Mouse (Mus musculus): ENCODE results near the gene Pfdn6. TPM values are rescaled to one million over a fixed set of nuclear protein-coding genes. Genes with fewer than 3 reads are reported as not detected.

Pfdn6 gene
- polyA plus RNA-seq, 1 experiment: 54.1 TPM

DNA sequence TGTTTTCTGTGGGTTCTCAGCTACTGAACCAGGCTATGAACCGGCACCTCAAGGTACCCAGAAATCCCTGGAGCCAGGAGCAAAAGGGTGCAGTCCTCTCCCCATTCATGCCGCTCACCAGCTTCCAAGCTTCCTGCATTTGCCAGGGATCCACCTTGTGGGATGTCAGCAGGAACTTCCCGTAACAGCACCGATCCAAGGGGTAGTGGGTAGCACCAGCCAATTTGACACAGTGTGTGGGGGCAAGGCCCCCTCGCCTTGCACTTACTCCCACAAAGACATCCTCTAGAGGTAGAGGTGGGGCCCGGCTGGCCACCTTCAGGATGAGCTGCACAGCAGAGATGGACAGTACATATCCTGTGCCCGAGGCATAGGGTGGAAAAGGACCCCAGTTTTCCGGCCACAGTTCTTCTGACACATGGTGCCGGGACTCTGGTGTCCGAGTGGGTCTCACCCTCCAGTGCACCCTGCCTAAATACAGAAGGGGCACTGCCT is 10.0 kb upstream of the Pfdn6 start:
- Histone ChIP-seq H3K4me3 (ENCODE audit: insufficient read depth, low read length) (peak overlapping the region; percentile 68), H3K4me1 (ENCODE audit: control insufficient read depth, insufficient read depth, low read length) (peaks cover 32% of the 10 kb centered on the region), H3K27ac (ENCODE audit: insufficient read depth, low read depth, low read length) (no peak overlapping the region)
- TF ChIP-seq CTCF (IDR thresholded peaks at IDR 0.05; ENCODE audit: low read depth, low read length): no peak
- no peak for TF ChIP-seq POLR2A (IDR thresholded peaks at IDR 0.05; ENCODE audit: borderline replicate concordance, low read depth, low read length)

GRCm38 (mm10) chr17:33948905-33949537 is 8.9 kb upstream of the Pfdn6 start:
- H3K4me1 ChIP-seq (ENCODE audit: control insufficient read depth, insufficient read depth, low read length): peaks cover 32% of the 10 kb centered on the region
- H3K4me3 ChIP-seq (ENCODE audit: insufficient read depth, low read length): no peak overlapping the region
- no peak overlapping the region for H3K27ac ChIP-seq (ENCODE audit: insufficient read depth, low read depth, low read length)
- TF ChIP-seq CTCF (IDR thresholded peaks at IDR 0.05; ENCODE audit: low read depth, low read length): no peak
- no peak for TF ChIP-seq POLR2A (IDR thresholded peaks at IDR 0.05; ENCODE audit: borderline replicate concordance, low read depth, low read length)

GRCm38 (mm10) chr17:33948090-33948904 is 8.2 kb upstream of the Pfdn6 start:
- peaks cover 29% of the 10 kb centered on the region for H3K4me1 ChIP-seq (ENCODE audit: control insufficient read depth, insufficient read depth, low read length)
- TF ChIP-seq POLR2A (IDR thresholded peaks at IDR 0.05; ENCODE audit: borderline replicate concordance, low read depth, low read length): no peak
- TF ChIP-seq CTCF (IDR thresholded peaks at IDR 0.05; ENCODE audit: low read depth, low read length): no peak
- H3K4me3 ChIP-seq (ENCODE audit: insufficient read depth, low read length): no peak overlapping the region

GRCm38 (mm10) chr17:33947430-33948089 is 7.4 kb upstream of the Pfdn6 start:
- Histone ChIP-seq H3K27ac (ENCODE audit: insufficient read depth, low read depth, low read length) (peak overlapping the region; percentile 69), H3K4me1 (ENCODE audit: control insufficient read depth, insufficient read depth, low read length) (peaks cover 27% of the 10 kb centered on the region), H3K4me3 (ENCODE audit: insufficient read depth, low read length) (no peak overlapping the region)
- TF ChIP-seq POLR2A (IDR thresholded peaks at IDR 0.05; ENCODE audit: borderline replicate concordance, low read depth, low read length): no peak
- TF ChIP-seq CTCF (IDR thresholded peaks at IDR 0.05; ENCODE audit: low read depth, low read length): no peak

More at GRCm38 (mm10) chr17:33948090-33948904, 8.2 kb upstream of the Pfdn6 start:
- peak overlapping the region; percentile 69 for H3K27ac ChIP-seq (ENCODE audit: insufficient read depth, low read depth, low read length)

GRCm38 (mm10) chr17:33943454-33943853 is 3.3 kb upstream of the Pfdn6 start:
- Histone ChIP-seq H3K4me1 (ENCODE audit: control insufficient read depth, insufficient read depth, low read length) (peaks cover 27% of the 10 kb centered on the region), H3K4me3 (ENCODE audit: insufficient read depth, low read length) (no peak overlapping the region)
- TF ChIP-seq POLR2A (IDR thresholded peaks at IDR 0.05; ENCODE audit: borderline replicate concordance, low read depth, low read length): no peak
- TF ChIP-seq CTCF (IDR thresholded peaks at IDR 0.05; ENCODE audit: low read depth, low read length): no peak

GRCm38 (mm10) chr17:33941381-33941780 is 1.2 kb upstream of the Pfdn6 start:
- Histone ChIP-seq H3K4me3 (ENCODE audit: insufficient read depth, low read length) (peak overlapping the region; percentile 89), H3K27ac (ENCODE audit: insufficient read depth, low read depth, low read length) (no peak overlapping the region), H3K4me1 (ENCODE audit: control insufficient read depth, insufficient read depth, low read length) (peaks cover 10% of the 10 kb centered on the region)
- no peak for TF ChIP-seq POLR2A (IDR thresholded peaks at IDR 0.05; ENCODE audit: borderline replicate concordance, low read depth, low read length)
- no peak for TF ChIP-seq CTCF (IDR thresholded peaks at IDR 0.05; ENCODE audit: low read depth, low read length)

More at GRCm38 (mm10) chr17:33943454-33943853, 3.3 kb upstream of the Pfdn6 start:
- no peak overlapping the region for H3K27ac ChIP-seq (ENCODE audit: insufficient read depth, low read depth, low read length)

- peak overlapping the region; percentile 89 for H3K4me3 ChIP-seq (ENCODE audit: insufficient read depth, low read length)
- peaks cover 9% of the 10 kb centered on the region; the same call in 1 of the 2 replicates for H3K4me1 ChIP-seq (ENCODE audit: control insufficient read depth, insufficient read depth, low read length)
- TF ChIP-seq CTCF (IDR thresholded peaks at IDR 0.05; ENCODE audit: low read depth, low read length): no peak
- TF ChIP-seq POLR2A (IDR thresholded peaks at IDR 0.05; ENCODE audit: borderline replicate concordance, low read depth, low read length): no peak
- no peak overlapping the region for H3K27ac ChIP-seq (ENCODE audit: insufficient read depth, low read depth, low read length)
Observed at GRCm38 (mm10) chr17:33940981-33941380, 838 bp upstream of the Pfdn6 start.

DNA sequence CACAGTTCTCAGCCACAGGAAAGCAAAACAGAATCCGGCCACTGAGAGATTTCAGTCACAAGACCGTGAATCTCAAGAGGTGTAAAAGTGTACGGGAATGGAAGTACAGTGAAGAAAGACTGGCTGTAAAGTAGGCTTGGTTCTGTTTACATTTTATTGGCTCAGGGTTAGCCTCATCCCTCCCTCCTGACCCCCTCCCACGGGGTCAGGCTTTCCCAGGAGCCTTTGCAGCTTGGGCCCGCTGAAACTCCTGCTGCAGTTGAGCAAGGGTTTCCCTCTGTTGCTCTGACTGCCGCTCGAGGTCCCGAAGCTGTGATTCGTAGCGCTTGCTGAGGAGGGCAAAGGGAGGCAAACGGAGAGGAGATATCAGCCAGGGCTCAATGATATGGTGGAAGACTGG is 1.4 kb downstream of the Pfdn6 start:
- Histone ChIP-seq H3K4me1 (ENCODE audit: control insufficient read depth, insufficient read depth, low read length) (peaks cover 9% of the 10 kb centered on the region; the same call in 1 of the 2 replicates), H3K27ac (ENCODE audit: insufficient read depth, low read depth, low read length) (no peak overlapping the region), H3K4me3 (ENCODE audit: insufficient read depth, low read length) (peak overlapping the region; percentile 89)
- TF ChIP-seq CTCF (IDR thresholded peaks at IDR 0.05; ENCODE audit: low read depth, low read length): no peak
- TF ChIP-seq POLR2A (IDR thresholded peaks at IDR 0.05; ENCODE audit: borderline replicate concordance, low read depth, low read length): no peak

GRCm38 (mm10) chr17:33936993-33937392 is 3.1 kb downstream of the Pfdn6 start:
- no peak overlapping the region for H3K4me3 ChIP-seq (ENCODE audit: insufficient read depth, low read length)
- no peak for TF ChIP-seq POLR2A (IDR thresholded peaks at IDR 0.05; ENCODE audit: borderline replicate concordance, low read depth, low read length)
- TF ChIP-seq CTCF (IDR thresholded peaks at IDR 0.05; ENCODE audit: low read depth, low read length): no peak
- H3K4me1 ChIP-seq (ENCODE audit: control insufficient read depth, insufficient read depth, low read length): peaks cover 13% of the 10 kb centered on the region
- no peak overlapping the region for H3K27ac ChIP-seq (ENCODE audit: insufficient read depth, low read depth, low read length)
